In genomic region chr16:91663795-91664194, GRCm38 (mm10) we compare ENCODE assay signal across 28 mouse cellular contexts.
"Had no signal": no experiment of that assay in that cellular context is flagged by ENCODE, and none has a peak within 500 bp of the region (broad histone marks: within the 10 kb centered on the region; RNA-seq: fewer than 3 reads in every experiment).

No protein-coding gene starts in this region.

- H3K9ac ChIP-seq: limb, embryonic 12.5 days; limb, embryonic 13.5 days; limb, embryonic 15.5 days; liver, embryonic 12.5 days; liver, embryonic 13.5 days; liver, embryonic 14.5 days; liver, embryonic 15.5 days; liver, postnatal 0 days; lung, embryonic 14.5 days; lung, embryonic 15.5 days; midbrain, embryonic 12.5 days; midbrain, embryonic 13.5 days; midbrain, embryonic 15.5 days; neural tube, embryonic 12.5 days had no signal

- H3K4me1 ChIP-seq: limb, embryonic 10.5 days; limb, embryonic 12.5 days; limb, embryonic 13.5 days; limb, embryonic 15.5 days; liver, embryonic 12.5 days; liver, embryonic 13.5 days; liver, embryonic 15.5 days; lung, embryonic 15.5 days; neural tube, embryonic 12.5 days had no signal

- H3K27me3 ChIP-seq: limb, embryonic 12.5 days; limb, embryonic 13.5 days; limb, embryonic 15.5 days; liver, embryonic 12.5 days; liver, embryonic 13.5 days; liver, embryonic 15.5 days; lung, embryonic 15.5 days; megakaryocyte, embryonic 14.5 days; midbrain, embryonic 12.5 days; midbrain, embryonic 13.5 days; midbrain, embryonic 15.5 days; neural tube, embryonic 12.5 days had no signal

- H3K27ac ChIP-seq: limb, embryonic 10.5 days; limb, embryonic 12.5 days; limb, embryonic 13.5 days; limb, embryonic 15.5 days; liver, embryonic 12.5 days; liver, embryonic 13.5 days; liver, embryonic 14.5 days; liver, embryonic 15.5 days; lung, embryonic 15.5 days; macrophage; midbrain, embryonic 10.5 days; midbrain, embryonic 12.5 days; midbrain, embryonic 13.5 days; midbrain, embryonic 15.5 days; neural tube, embryonic 12.5 days had no signal

- H3K9me3 ChIP-seq: limb, embryonic 10.5 days; limb, embryonic 15.5 days; liver, embryonic 15.5 days; lung, embryonic 15.5 days; midbrain, embryonic 12.5 days; midbrain, embryonic 13.5 days; midbrain, embryonic 15.5 days; neural tube, embryonic 12.5 days had no signal

- DNase-seq: left cerebral cortex, postnatal 4 days; liver; liver, embryonic 13.5 days; liver, postnatal 0 days; lung, adult 18-20 months; lung, adult 2 months; lung, embryonic 14.5 days; lung, postnatal 10 days; lung, postnatal 14 days; lung, postnatal 36 days; lung, postnatal 4 days; midbrain, embryonic 14.5 days had no signal

- H3K4me3 ChIP-seq: limb, embryonic 10.5 days; limb, embryonic 12.5 days; limb, embryonic 13.5 days; limb, embryonic 15.5 days; liver, embryonic 12.5 days; liver, embryonic 13.5 days; liver, embryonic 15.5 days; lung, embryonic 15.5 days; megakaryocyte, embryonic 14.5 days; midbrain, embryonic 10.5 days; midbrain, embryonic 12.5 days; midbrain, embryonic 13.5 days; midbrain, embryonic 15.5 days; myocyte; neural tube, embryonic 12.5 days had no signal
